Mouse (Mus musculus) neural tube, embryonic 15.5 days (tissue): ENCODE results near the gene Atp5g2. TPM values are rescaled to one million over a fixed set of nuclear protein-coding genes. Genes with fewer than 3 reads are reported as not detected.

Experiments used
- ATAC-seq: fragments of 200-750 bp; cut with Nextera tagmentation; 2 replicates; pipeline ENCODE4 v1.8.0; 2017; ENCODE audit warnings: mild to moderate bottlenecking, moderate TSS enrichment, moderate library complexity; ENCODE audit not compliant: low FRiP score
- H3K27ac ChIP-seq: fragments of 300-500 bp; sonication (generic); replicated peaks from 2 replicates; pipeline ENCODE4 v1.5.1; 2015; ENCODE audit warnings: mild to moderate bottlenecking, inconsistent platforms
- H3K27me3 ChIP-seq: fragments of 300-500 bp; sonication (generic); replicated peaks from 2 replicates; pipeline ENCODE4 v1.6.1; 2015; ENCODE audit warnings: inconsistent platforms
- H3K36me3 ChIP-seq: fragments of 300-500 bp; sonication (generic); 2 replicates; pipeline ENCODE4 v1.6.1; 2015; ENCODE audit warnings: inconsistent platforms
- H3K4me1 ChIP-seq: fragments of 300-500 bp; sonication (generic); 2 replicates; pipeline ENCODE4 v1.6.1; 2015; ENCODE audit warnings: inconsistent platforms
- H3K4me2 ChIP-seq: fragments of 300-500 bp; sonication (generic); 2 replicates; pipeline ENCODE4 v1.6.1; 2015; ENCODE audit warnings: inconsistent platforms, mild to moderate bottlenecking, moderate library complexity
- H3K4me3 ChIP-seq: fragments of 300-500 bp; sonication (generic); replicated peaks from 2 replicates; pipeline ENCODE4 v1.5.1; 2015; ENCODE audit warnings: mild to moderate bottlenecking, inconsistent platforms
- H3K9ac ChIP-seq: fragments of 300-500 bp; sonication (generic); replicated peaks from 2 replicates; pipeline ENCODE4 v1.6.1; 2015; ENCODE audit warnings: mild to moderate bottlenecking, inconsistent platforms
- H3K9me3 ChIP-seq: fragments of 300-500 bp; sonication (generic); replicated peaks from 2 replicates; pipeline ENCODE4 v1.6.1; 2016; ENCODE audit warnings: inconsistent platforms
- WGBS: fragments of 180-500 bp; shearing (Covaris S2); methylation state at CpG from one replicate; pipeline ENCODE4 v1.1.7; 2015; ENCODE audit warnings: mixed read lengths; 5-methylcytosine and 5-hydroxymethylcytosine counted together
- polyA plus RNA-seq: library from polyadenylated mRNA; unstranded; fragments of >200 nt; fragmentation: Nextera tagmentation; extraction: Ambion mirVana; gene quantifications from 2 replicates; pipeline ENCODE4 v1.2.1, GENCODE M21; 2015

Atp5g2 gene
- polyA plus RNA-seq, 1 experiment from 2014 or later, result 49.7 TPM

- H3K4me1 ChIP-seq, result peaks cover 55% of the 10 kb centered on the region
- peak overlapping the region; percentile 50 for H3K4me3 ChIP-seq
- H3K27ac ChIP-seq, result peak overlapping the region; percentile 91
- H3K36me3 ChIP-seq, result no peaks in the 10 kb centered on the region
- H3K27me3 ChIP-seq, result peaks cover 40% of the 10 kb centered on the region
- H3K4me2 ChIP-seq, result peak overlapping the region; percentile 88
- 0% methylated on average over 11 of the region's 11 CpGs for WGBS
- no peaks in the 10 kb centered on the region for H3K9me3 ChIP-seq
- H3K9ac ChIP-seq, result peak overlapping the region; percentile 59
- ATAC-seq, result peak; percentile 71
Observed at GRCm38 (mm10) chr15:102693600-102693999, 21.4 kb upstream of the Atp5g2 start.

GRCm38 (mm10) chr15:102692991-102693411 lies 20.8 kb upstream of the Atp5g2 start:
- no peaks in the 10 kb centered on the region for H3K36me3 ChIP-seq
- WGBS, result under 1% methylated on average over 32 of the region's 32 CpGs
- peak overlapping the region; percentile 88 for H3K4me2 ChIP-seq
- H3K9me3 ChIP-seq, result no peaks in the 10 kb centered on the region
- H3K4me1 ChIP-seq, result peaks cover 52% of the 10 kb centered on the region
- H3K27ac ChIP-seq, result peak overlapping the region; percentile 91
- H3K9ac ChIP-seq, result peak overlapping the region; percentile 59
- H3K4me3 ChIP-seq, result peak overlapping the region; percentile 50
- ATAC-seq, result peak; percentile 77
- H3K27me3 ChIP-seq, result peaks cover 35% of the 10 kb centered on the region

GRCm38 (mm10) chr15:102692321-102692804 lies 20.2 kb upstream of the Atp5g2 start:
- Histone ChIP-seq H3K27me3 (peaks cover 29% of the 10 kb centered on the region), H3K9me3 (no peaks in the 10 kb centered on the region), H3K4me3 (peak overlapping the region; percentile 50), H3K4me1 (peaks cover 52% of the 10 kb centered on the region), H3K9ac (peak overlapping the region; percentile 59), H3K36me3 (no peaks in the 10 kb centered on the region), H3K27ac (peak overlapping the region; percentile 91), H3K4me2 (peak overlapping the region; percentile 88)
- WGBS, result 2% methylated on average over 26 of the region's 26 CpGs
- no peak; the same call in 1 of the 2 replicates for ATAC-seq

GRCm38 (mm10) chr15:102685791-102686190 lies 13.6 kb upstream of the Atp5g2 start:
- peaks cover 15% of the 10 kb centered on the region for H3K4me1 ChIP-seq
- no peak overlapping the region for H3K4me3 ChIP-seq
- no peak overlapping the region for H3K27ac ChIP-seq
- H3K9ac ChIP-seq, result no peak overlapping the region
- H3K36me3 ChIP-seq, result no peaks in the 10 kb centered on the region
- ATAC-seq, result no peak
- H3K4me2 ChIP-seq, result 0 out of 2 replicates have a peak overlapping the region, but pooled peaks have one; percentile 2
- no peaks in the 10 kb centered on the region for H3K9me3 ChIP-seq
- WGBS, result 10% methylated on average over 4 of the region's 4 CpGs
- H3K27me3 ChIP-seq, result 0 out of 2 replicates have a peak, but pooled peaks cover 8% of the 10 kb centered on the region

- 23% methylated on average over 1 of the region's 1 CpGs for WGBS
- no peak for ATAC-seq
Observed at GRCm38 (mm10) chr15:102683670-102684069, 11.5 kb upstream of the Atp5g2 start.

GRCm38 (mm10) chr15:102676345-102676744 lies 4.2 kb upstream of the Atp5g2 start:
- H3K4me1 ChIP-seq, result peaks cover 29% of the 10 kb centered on the region
- H3K9ac ChIP-seq, result no peak overlapping the region
- ATAC-seq, result no peak
- 96% methylated on average over 2 of the region's 2 CpGs for WGBS
- no peaks in the 10 kb centered on the region for H3K9me3 ChIP-seq
- no peaks in the 10 kb centered on the region for H3K27me3 ChIP-seq
- no peak overlapping the region for H3K4me2 ChIP-seq
- no peaks in the 10 kb centered on the region for H3K36me3 ChIP-seq
- no peak overlapping the region for H3K4me3 ChIP-seq
- H3K27ac ChIP-seq, result no peak overlapping the region

More at GRCm38 (mm10) chr15:102683670-102684069, 11.5 kb upstream of the Atp5g2 start:
- H3K4me2 ChIP-seq, result no peak overlapping the region
- no peak overlapping the region for H3K9ac ChIP-seq
- H3K36me3 ChIP-seq, result no peaks in the 10 kb centered on the region
- H3K27me3 ChIP-seq, result no peaks in the 10 kb centered on the region
- H3K4me1 ChIP-seq, result peaks cover 15% of the 10 kb centered on the region
- H3K9me3 ChIP-seq, result no peaks in the 10 kb centered on the region
- H3K27ac ChIP-seq, result no peak overlapping the region
- H3K4me3 ChIP-seq, result no peak overlapping the region

- Histone ChIP-seq H3K36me3 (no peaks in the 10 kb centered on the region), H3K27ac (peak overlapping the region; percentile 97), H3K4me3 (peak overlapping the region; percentile 12), H3K9ac (0 out of 2 replicates have a peak overlapping the region, but pooled peaks have one; percentile 0), H3K9me3 (no peaks in the 10 kb centered on the region), H3K4me2 (peak overlapping the region; percentile 76), H3K4me1 (peaks cover 46% of the 10 kb centered on the region), H3K27me3 (no peaks in the 10 kb centered on the region)
- 3% methylated on average over 10 of the region's 10 CpGs for WGBS
- ATAC-seq, result peak; percentile 53; the same call in 1 of the 2 replicates
Observed at GRCm38 (mm10) chr15:102673548-102673947, 1.4 kb upstream of the Atp5g2 start.

GRCm38 (mm10) chr15:102671721-102672214 lies 384 bp downstream of the Atp5g2 start:
- Histone ChIP-seq H3K36me3 (peaks cover 7% of the 10 kb centered on the region), H3K4me2 (peak overlapping the region; percentile 76), H3K4me3 (peak overlapping the region; percentile 40), H3K9me3 (no peaks in the 10 kb centered on the region), H3K4me1 (peaks cover 46% of the 10 kb centered on the region), H3K27me3 (no peaks in the 10 kb centered on the region), H3K27ac (peak overlapping the region; percentile 97), H3K9ac (peak overlapping the region; percentile 54)
- WGBS, result under 1% methylated on average over 30 of the region's 34 CpGs
- peak; percentile 61 for ATAC-seq

- H3K4me1 ChIP-seq, result peaks cover 46% of the 10 kb centered on the region
- H3K4me2 ChIP-seq, result peak overlapping the region; percentile 76
- peak; percentile 87 for ATAC-seq
- H3K9me3 ChIP-seq, result no peaks in the 10 kb centered on the region
- H3K4me3 ChIP-seq, result peak overlapping the region; percentile 74
- no peaks in the 10 kb centered on the region for H3K27me3 ChIP-seq
- H3K36me3 ChIP-seq, result peaks cover 7% of the 10 kb centered on the region
- peak overlapping the region; percentile 96 for H3K9ac ChIP-seq
- H3K27ac ChIP-seq, result peak overlapping the region; percentile 97
- under 1% methylated on average over 53 of the region's 53 CpGs for WGBS
Observed at GRCm38 (mm10) chr15:102670767-102671575, 1.2 kb downstream of the Atp5g2 start.

GRCm38 (mm10) chr15:102670281-102670680 lies 1.9 kb downstream of the Atp5g2 start:
- Histone ChIP-seq H3K36me3 (peaks cover 9% of the 10 kb centered on the region), H3K27me3 (no peaks in the 10 kb centered on the region), H3K9me3 (no peaks in the 10 kb centered on the region), H3K4me2 (peak overlapping the region; percentile 76), H3K9ac (peak overlapping the region; percentile 96), H3K4me1 (peaks cover 46% of the 10 kb centered on the region), H3K27ac (peak overlapping the region; percentile 97), H3K4me3 (peak overlapping the region; percentile 74)
- peak; percentile 4; the same call in 1 of the 2 replicates for ATAC-seq
- 5% methylated on average over 6 of the region's 6 CpGs for WGBS

- H3K4me1 ChIP-seq, result peaks cover 46% of the 10 kb centered on the region
- no peak overlapping the region for H3K27ac ChIP-seq
- H3K27me3 ChIP-seq, result no peaks in the 10 kb centered on the region
- ATAC-seq, result no peak
- 86% methylated on average over 8 of the region's 8 CpGs for WGBS
- H3K9ac ChIP-seq, result no peak overlapping the region
- H3K9me3 ChIP-seq, result no peaks in the 10 kb centered on the region
- H3K4me3 ChIP-seq, result no peak overlapping the region
- H3K36me3 ChIP-seq, result peaks cover 14% of the 10 kb centered on the region
- H3K4me2 ChIP-seq, result peak overlapping the region; percentile 76
Observed at GRCm38 (mm10) chr15:102669571-102669970, 2.6 kb downstream of the Atp5g2 start.
